Mouse (Mus musculus) WW6 (cell line): Measurements from ENCODE around the gene Slc6a17.

ENCODE experiments used
- DNase-seq: peaks from one replicate; pipeline ENCODE4 v3.0.0-alpha.2; 2013; ENCODE audit warnings: low read depth, low spot score

Gene Slc6a17

GRCm38 (mm10) chr3:107524547-107524946 lies 6.7 kb upstream of the Slc6a17 start:
- DNase-seq: no peak

DNA sequence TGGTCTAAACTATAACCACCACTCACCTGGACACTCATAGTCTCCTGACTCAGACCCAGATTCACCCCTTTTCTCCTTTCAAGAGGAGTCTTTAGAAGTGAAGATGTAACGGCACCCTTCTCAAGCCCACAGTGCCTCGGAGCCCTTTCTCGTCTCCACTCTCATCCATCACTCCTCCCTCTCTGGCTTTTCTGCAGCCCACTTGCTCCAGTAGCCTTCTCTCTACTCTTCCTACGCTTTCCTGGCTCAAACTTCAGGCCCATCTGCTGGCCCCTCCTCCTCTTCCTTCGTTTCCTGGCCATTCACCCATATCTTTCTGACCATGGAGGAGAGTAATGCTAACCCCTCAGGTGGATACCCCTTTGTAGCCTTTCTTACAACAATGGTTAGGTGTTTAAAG lies 3.1 kb upstream of the Slc6a17 start:
- no peak for DNase-seq

- DNase-seq: peak; percentile 55
Observed at GRCm38 (mm10) chr3:107516776-107517630, 815 bp downstream of the Slc6a17 start.

- no peak for DNase-seq
Observed at GRCm38 (mm10) chr3:107515989-107516388, 1.8 kb downstream of the Slc6a17 start.

GRCm38 (mm10) chr3:107511416-107511815 lies 6.4 kb downstream of the Slc6a17 start:
- no peak for DNase-seq

- DNase-seq: no peak
Observed at GRCm38 (mm10) chr3:107508696-107509095, 9.1 kb downstream of the Slc6a17 start.

DNA sequence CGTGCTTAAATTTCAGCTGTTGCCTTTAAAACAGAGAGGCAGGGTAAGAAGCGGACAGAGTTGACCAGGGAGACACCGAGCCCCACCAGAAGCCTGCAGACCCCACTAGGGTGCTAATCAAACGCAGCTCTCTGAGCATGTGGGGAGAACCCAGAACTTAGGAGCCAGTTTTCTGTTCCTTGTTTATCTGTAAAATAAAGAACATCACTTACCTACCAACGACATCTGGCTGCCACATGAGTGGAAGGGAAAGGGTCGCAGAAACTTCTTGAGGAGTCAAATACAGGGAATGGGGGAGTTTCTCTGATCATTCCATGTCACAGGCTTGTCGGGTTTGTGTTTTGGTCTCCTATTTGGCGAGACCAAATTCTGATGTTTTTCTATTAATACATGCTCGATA lies 9.9 kb downstream of the Slc6a17 start:
- no peak for DNase-seq

DNA sequence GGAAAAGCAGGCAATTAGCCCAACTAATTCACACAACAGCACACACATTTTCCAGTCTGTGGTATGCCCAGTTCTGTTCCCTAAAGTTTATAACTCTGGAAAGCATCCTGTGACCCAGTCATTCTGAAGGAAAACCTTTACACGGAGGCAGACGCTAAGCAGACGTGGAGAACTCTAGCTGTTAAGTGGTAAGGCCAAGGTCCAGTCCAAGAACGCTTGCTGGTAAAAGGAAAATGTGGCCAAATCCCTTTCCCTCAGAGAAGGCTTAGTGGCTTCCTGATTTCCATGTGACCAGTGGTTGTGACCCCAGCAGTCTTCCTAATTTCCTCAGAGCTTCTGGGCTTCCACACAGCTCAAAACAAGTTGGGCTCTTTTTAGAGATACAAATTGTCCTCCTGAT lies 11.3 kb downstream of the Slc6a17 start:
- no peak for DNase-seq

DNA sequence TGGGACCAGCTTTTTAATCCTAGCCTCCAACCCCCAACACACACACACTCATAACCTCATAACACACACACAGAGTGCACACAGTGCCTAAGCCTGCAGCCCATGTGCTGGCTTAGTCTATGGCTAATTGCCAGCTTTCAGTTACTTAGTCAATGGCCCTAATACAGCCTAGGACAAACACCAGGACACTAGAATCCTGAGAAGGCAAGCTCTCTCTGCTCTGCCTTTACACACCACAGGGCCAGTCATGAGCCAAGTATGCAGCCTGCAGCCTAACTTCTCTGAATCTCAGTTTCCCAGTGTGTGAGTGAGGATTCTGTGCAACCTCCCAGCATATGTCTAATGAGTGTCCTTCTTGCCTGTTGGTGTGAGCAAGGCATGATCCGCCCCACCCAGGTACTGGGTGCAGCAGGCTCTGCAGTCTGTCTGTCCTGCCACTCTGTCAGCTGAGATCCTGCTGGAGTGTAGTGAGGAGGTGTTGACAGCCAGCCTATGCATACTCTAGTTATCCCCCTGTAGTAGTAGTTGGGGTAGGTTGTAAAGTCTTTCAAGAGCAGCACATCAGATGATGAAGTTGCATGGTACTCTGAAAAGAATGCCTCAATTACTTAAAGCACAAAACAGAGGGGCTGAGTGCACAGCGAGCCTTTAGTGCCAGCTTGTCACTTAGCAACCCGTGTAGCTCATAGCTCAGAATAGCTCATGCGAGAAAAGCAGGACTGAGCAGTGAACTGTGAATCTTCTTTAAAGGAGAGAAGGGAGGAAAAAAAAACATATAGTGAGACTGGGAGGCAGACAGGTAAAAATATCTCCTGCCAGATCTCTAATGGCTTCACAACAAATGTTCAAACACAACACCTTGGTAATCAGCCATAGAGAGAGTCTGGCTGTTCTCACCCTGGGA lies 12.1 kb downstream of the Slc6a17 start:
- DNase-seq: no peak

GRCm38 (mm10) chr3:107504542-107504941 lies 13.3 kb downstream of the Slc6a17 start:
- no peak for DNase-seq

DNA sequence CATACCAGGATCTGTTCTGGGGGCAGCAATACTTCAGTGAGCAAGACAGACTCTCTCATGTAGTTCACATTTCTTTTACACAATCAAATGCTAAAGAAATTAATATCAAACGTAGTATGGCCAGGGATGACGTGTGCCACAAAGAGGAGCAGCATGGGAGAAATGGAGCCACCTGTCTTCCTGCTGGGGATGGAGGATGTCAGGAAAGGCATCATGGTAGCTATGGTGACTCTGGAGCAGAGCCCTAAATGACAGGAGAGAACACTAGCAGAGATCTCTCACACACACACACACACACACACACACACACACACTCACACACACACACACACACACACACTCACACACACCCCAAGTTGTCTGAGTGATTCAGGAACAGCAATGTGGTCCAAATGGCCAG lies 14.1 kb downstream of the Slc6a17 start:
- no peak for DNase-seq

GRCm38 (mm10) chr3:107501702-107502151 lies 16.1 kb downstream of the Slc6a17 start:
- no peak for DNase-seq

- no peak for DNase-seq
Observed at GRCm38 (mm10) chr3:107500301-107500700, 17.5 kb downstream of the Slc6a17 start.

DNA sequence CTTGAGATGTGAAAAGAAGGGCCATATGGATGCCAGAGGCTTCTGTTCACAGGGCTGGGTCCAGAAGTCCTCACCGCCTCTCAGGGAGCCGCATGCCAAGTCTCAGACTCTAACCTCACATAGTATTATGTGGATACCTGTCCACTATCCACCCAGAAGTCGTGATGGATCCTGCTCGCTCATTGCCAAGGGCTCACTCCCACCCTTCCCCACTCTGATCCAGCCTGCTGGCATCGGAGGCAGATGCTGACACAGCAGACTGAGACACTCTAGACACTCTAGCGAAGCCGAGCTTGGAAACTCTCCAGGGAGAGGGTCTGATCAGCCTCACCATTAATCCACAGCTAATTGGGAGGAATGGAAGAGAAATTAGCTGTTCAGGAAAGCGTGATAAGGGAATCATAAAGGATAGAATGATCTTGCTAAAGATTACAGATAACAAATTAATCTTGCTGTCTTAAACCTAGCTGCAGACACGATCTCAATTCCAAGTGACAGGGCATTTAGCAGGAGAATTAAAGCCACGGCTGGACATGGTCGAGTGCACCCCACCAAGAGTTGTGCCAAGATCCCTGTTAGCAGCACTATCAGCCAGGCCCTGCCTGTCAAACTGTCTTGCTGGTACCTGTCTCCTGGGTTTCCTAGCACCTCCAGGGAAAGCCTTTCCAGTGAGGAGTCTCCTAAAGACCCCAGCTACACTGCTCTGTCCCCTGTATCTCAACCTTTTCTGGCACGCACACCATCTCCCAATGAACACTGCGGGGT lies 21.6 kb downstream of the Slc6a17 start:
- no peak for DNase-seq

DNA sequence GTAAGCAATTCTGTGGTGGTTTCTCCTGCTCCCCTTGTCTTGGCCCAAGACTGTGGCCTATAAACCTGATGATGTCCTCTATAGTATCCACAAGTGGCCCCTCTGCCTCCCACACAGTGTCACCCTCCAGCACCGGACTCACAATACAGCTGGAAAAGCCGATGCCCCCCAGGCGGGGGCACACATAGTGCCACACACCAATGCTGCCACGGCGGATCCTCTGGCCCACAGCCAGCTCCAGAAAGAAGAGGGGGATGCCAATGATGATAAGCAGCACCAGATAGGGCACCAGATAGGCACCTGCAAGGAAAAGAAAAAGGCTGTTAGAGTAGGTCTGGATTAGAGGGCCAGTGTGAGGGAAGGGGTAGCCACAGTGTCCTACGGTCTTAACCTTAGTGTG lies 22.3 kb downstream of the Slc6a17 start:
- no peak for DNase-seq

DNA sequence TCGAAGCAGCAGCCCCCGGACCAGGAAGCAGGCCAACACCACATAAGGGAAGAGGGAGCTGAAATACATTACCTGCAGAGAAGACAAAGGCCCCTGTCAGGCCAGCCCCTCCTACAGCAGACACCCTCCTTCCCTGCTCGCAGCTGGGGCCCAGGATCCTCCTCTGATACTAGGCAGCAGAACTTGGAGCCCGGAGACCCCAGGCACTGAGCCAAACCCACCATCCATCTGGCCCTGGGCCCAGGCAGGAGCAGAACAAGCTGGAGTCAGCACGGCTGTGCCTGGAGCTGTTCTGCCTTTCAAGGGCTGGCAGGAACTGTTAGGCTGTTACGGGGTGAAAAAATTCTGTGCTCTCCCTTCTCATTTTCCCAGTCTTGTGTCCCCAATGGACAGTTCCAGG lies 26.4 kb downstream of the Slc6a17 start:
- no peak for DNase-seq

- DNase-seq: no peak
Observed at GRCm38 (mm10) chr3:107488637-107489036, 29.2 kb downstream of the Slc6a17 start.

GRCm38 (mm10) chr3:107483290-107483689 lies 34.5 kb downstream of the Slc6a17 start:
- no peak for DNase-seq

- no peak for DNase-seq
Observed at GRCm38 (mm10) chr3:107480660-107481059, 37.2 kb downstream of the Slc6a17 start.

DNA sequence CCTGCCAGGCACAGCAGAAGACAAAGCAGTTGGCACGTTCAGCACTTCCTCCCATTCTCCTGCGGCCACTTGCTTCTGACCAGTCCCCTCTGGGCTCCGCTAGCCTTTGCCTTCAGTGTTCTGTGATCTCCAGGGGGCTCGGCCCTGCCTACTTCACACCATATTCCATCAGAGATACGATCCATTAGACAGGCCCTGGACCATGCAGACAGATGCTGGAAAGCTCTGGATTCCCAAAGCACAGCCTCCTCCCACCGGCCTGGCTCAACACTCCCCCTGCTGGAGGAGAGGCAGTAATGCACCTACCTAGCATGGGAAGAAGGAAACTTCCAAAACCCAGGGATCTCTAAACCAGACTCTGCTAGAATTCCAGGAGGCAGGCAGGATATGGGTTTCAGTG lies 45.6 kb downstream of the Slc6a17 start:
- peak; percentile 26 for DNase-seq

DNA sequence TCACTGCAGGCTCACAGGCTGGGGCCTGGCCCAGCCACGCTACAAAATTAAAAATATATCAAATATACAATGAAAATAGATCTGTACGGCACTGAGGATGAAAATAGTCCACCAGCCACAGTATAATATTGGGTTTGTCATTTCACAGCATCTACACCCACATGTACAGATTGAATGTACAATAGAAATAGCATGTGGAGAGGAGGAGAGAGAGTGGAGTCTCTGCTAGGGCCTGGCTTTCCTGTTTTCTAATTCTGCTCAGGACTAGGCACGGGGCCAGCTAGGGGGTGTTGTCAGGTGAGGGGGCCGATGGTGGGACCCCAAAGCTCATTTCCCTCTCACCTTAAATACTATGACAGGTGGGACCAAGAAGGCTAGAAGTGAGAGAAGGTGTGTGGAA lies 48.8 kb downstream of the Slc6a17 start:
- no peak for DNase-seq

DNA sequence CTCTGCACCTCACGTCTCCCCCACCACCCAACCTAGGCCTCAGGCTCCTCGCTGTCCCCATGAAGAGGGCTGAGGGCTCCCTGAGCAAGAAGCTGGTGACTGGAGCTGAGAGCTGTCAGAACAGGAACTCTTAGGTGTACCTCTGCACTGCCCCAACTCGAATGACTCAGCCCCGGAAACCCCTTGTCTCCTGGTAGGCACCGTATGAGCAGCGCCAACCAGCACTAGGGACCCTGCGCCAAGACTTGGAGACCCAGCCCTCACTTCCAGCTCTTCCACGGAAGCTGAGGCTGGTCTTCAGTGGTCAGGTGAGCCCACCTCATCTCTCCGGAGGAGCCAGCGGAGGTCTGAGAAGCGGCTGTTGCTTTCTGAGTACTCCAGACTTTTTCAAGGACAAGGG lies 49.7 kb downstream of the Slc6a17 start:
- DNase-seq: no peak
